Mouse (Mus musculus) midbrain, embryonic 10.5 days (tissue): ENCODE data around the gene Slc35b2. TPM values are rescaled to one million over a fixed set of nuclear protein-coding genes. Genes with fewer than 3 reads are reported as not detected.

ENCODE experiments used
- DNase-seq: peaks from one replicate; pipeline ENCODE4 v3.0.0-alpha.2; 2017; ENCODE audit warnings: low spot score
- H3K27ac ChIP-seq: fragments of 300-500 bp; sonication (generic); replicated peaks from 2 replicates; pipeline ENCODE4 v1.5.1; 2016; ENCODE audit warnings: mild to moderate bottlenecking
- H3K27me3 ChIP-seq: fragments of 300-500 bp; sonication (generic); 2 replicates; pipeline ENCODE4 v1.6.1; 2016; ENCODE audit warnings: low read depth, mild to moderate bottlenecking; ENCODE audit not compliant: poor library complexity, severe bottlenecking
- H3K36me3 ChIP-seq: fragments of 300-500 bp; sonication (generic); 2 replicates; pipeline ENCODE4 v1.6.1; 2016; ENCODE audit warnings: mild to moderate bottlenecking, moderate library complexity
- H3K4me1 ChIP-seq: fragments of 300-500 bp; sonication (generic); 2 replicates; pipeline ENCODE4 v1.6.1; 2016
- H3K4me3 ChIP-seq: fragments of 300-500 bp; sonication (generic); 2 replicates; pipeline ENCODE4 v1.5.1; 2016; ENCODE audit warnings: mild to moderate bottlenecking, moderate library complexity
- H3K9me3 ChIP-seq: fragments of 300-500 bp; sonication (generic); replicated peaks from 2 replicates; pipeline ENCODE4 v1.6.1; 2016; ENCODE audit warnings: mild to moderate bottlenecking
- WGBS: fragments of 180-500 bp; shearing (Covaris S2); methylation state at CpG from one replicate; pipeline ENCODE4 v1.1.7; 2016; 5-methylcytosine and 5-hydroxymethylcytosine counted together
- polyA plus RNA-seq: library from polyadenylated mRNA; unstranded; fragments of >200 nt; fragmentation: Nextera tagmentation; extraction: Ambion mirVana; gene quantifications from 2 replicates; pipeline ENCODE4 v1.2.1, GENCODE M21; 2016

Gene Slc35b2
- 122 and 124 TPM in 2 replicates for polyA plus RNA-seq

DNA sequence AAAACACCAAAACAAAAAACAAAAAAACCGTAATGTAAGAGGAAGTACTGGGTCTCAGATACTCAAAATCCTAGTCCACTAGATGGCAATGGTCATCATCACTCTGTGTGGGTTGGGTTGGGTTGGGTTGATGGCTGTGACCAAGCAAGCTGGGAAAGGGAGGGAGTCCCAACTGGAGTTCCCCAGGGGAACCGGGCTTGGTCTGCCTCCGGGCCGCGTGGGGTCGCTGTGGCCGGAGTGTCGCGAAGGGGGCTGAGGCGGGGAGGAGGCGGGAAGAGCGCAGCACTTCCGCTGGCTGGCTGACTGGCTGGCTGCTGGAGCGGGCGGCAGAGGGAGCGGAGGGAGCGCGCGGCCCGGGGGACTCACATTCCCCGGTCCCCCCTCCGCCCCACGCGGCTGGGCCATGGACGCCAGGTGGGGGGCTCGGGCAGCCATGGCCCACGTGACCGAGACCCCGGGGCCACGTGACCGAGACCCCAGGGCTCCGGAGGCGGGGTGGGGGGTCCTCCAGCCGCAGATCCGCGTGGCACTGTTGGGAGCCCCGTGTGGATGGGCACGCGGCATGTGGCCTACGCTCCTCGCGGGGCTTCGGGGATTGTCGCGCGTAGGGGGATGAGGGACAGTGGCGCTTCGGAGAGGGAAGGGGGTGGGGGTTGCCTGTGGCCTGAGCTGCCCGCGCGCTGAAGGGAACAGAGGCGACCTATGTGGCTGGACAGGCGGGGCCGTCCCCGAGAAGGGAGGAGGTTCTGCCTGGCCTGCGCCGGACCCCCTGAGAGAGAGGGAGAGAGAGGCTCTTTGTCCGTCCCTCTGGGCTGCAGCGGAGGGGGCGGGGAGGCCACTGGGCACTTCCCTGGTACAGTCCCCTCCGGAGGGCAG lies at the start of gene Slc35b2:
Slc35b2 (plus strand) TSS at position 220 of the 876 bp plus-strand sequence.
- no peaks in the 10 kb centered on the region for H3K9me3 ChIP-seq
- peak within 1 kb of the TSS; percentile 77 for H3K4me3 ChIP-seq
- under 1% methylated on average over 61 of the region's 61 CpGs for WGBS
- no peaks in the 10 kb centered on the region for H3K27me3 ChIP-seq
- peaks cover 49% of the 10 kb centered on the region for H3K4me1 ChIP-seq
- H3K27ac ChIP-seq: peak within 1 kb of the TSS; percentile 93
- H3K36me3 ChIP-seq: peaks cover 42% of the 10 kb centered on the region
- peak; percentile 93 for DNase-seq

GRCm38 (mm10) chr17:45515204-45515726 lies 48.4 kb upstream of the Slc35b2 start:
- peaks cover 75% of the 10 kb centered on the region for H3K36me3 ChIP-seq
- H3K4me1 ChIP-seq: peaks cover 17% of the 10 kb centered on the region; the same call in 1 of the 2 replicates
- H3K27ac ChIP-seq: peak overlapping the region; percentile 14; the same call in 1 of the 2 replicates
- WGBS: 51% methylated on average over 15 of the region's 15 CpGs
- no peaks in the 10 kb centered on the region for H3K9me3 ChIP-seq
- H3K4me3 ChIP-seq: no peak overlapping the region
- H3K27me3 ChIP-seq: no peaks in the 10 kb centered on the region
- DNase-seq: no peak

DNA sequence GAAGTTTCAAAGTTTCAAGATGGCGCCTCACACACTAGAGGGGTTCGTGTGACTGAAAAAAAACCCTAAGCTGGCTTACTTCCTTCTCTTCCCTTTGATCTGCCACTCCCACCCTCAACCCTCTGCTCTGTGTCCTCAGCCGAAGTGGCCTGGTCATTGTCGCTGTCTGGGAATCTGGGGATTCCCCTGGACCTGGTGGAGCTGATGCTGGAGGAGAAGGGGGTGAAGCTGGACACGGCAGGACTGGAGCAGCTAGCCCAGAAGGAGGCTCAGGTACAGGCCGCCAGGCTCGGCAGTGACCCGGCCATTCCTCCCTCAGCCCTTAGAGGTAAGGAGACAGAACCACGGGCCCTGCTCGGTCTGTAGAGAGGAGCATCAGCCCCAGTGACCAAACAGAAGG lies 47.9 kb upstream of the Slc35b2 start:
- H3K27me3 ChIP-seq: no peaks in the 10 kb centered on the region
- 89% methylated on average over 10 of the region's 10 CpGs for WGBS
- peaks cover 76% of the 10 kb centered on the region for H3K36me3 ChIP-seq
- H3K27ac ChIP-seq: no peak overlapping the region
- H3K4me3 ChIP-seq: no peak overlapping the region
- H3K4me1 ChIP-seq: peaks cover 19% of the 10 kb centered on the region; the same call in 1 of the 2 replicates
- H3K9me3 ChIP-seq: no peaks in the 10 kb centered on the region
- no peak for DNase-seq

- WGBS: 61% methylated on average over 8 of the region's 8 CpGs
- DNase-seq: peak; percentile 73
- Histone ChIP-seq H3K27me3 (no peaks in the 10 kb centered on the region), H3K4me3 (no peak overlapping the region), H3K4me1 (peaks cover 19% of the 10 kb centered on the region; the same call in 1 of the 2 replicates), H3K27ac (no peak overlapping the region), H3K36me3 (peaks cover 76% of the 10 kb centered on the region), H3K9me3 (no peaks in the 10 kb centered on the region)
Observed at GRCm38 (mm10) chr17:45516488-45516887, 47.2 kb upstream of the Slc35b2 start.

- Histone ChIP-seq H3K27me3 (peaks cover 1% of the 10 kb centered on the region; the same call in 1 of the 2 replicates), H3K4me3 (no peak overlapping the region), H3K9me3 (no peaks in the 10 kb centered on the region), H3K27ac (no peak overlapping the region), H3K4me1 (peaks cover 19% of the 10 kb centered on the region; the same call in 1 of the 2 replicates), H3K36me3 (peaks cover 73% of the 10 kb centered on the region)
- WGBS: 91% methylated on average over 21 of the region's 21 CpGs
- no peak for DNase-seq
Observed at GRCm38 (mm10) chr17:45517135-45517534, 46.5 kb upstream of the Slc35b2 start.

GRCm38 (mm10) chr17:45517549-45518215 lies 46.0 kb upstream of the Slc35b2 start:
- no peak for DNase-seq
- Histone ChIP-seq H3K36me3 (peaks cover 73% of the 10 kb centered on the region), H3K4me3 (no peak overlapping the region), H3K9me3 (no peaks in the 10 kb centered on the region), H3K27me3 (peaks cover 4% of the 10 kb centered on the region; the same call in 1 of the 2 replicates), H3K27ac (no peak overlapping the region), H3K4me1 (peaks cover 21% of the 10 kb centered on the region)
- WGBS: 94% methylated on average over 28 of the region's 28 CpGs

DNA sequence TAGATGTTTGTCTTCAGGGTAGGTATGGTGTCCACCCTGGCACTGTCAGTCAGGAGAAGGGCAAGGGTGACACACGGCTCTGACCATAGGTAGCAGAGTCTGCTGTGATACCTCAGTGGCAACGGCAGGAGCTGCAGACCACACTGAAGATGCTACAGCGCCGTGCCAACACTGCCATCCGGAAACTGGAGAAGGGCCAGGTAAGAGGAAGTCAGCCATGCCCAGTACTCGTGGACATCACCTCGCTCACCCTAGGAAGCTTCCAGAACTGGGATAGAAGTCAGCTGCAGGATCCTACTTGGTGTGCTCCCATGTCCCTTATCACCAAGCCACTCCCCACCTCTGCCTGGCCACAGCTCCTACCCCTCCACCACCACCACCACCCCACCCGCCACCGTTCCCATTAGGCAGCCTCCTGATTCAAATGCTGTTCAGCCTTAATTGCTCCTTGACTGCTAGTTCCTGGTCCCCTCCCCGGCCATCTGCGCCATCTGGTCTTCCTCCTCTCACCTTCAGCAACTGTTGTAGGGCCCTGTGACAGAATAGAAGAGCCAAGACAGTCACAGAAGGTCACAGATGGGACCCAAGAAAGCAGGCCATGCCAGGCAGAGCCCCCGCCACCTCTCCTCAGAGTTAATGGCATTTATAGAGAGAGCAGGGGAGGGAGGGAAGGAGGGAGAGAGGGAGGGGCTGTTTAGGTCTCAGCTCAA lies 44.8 kb upstream of the Slc35b2 start:
- H3K27ac ChIP-seq: no peak overlapping the region
- no peak overlapping the region for H3K4me3 ChIP-seq
- H3K9me3 ChIP-seq: no peaks in the 10 kb centered on the region
- no peak for DNase-seq
- H3K27me3 ChIP-seq: peaks cover 10% of the 10 kb centered on the region
- H3K4me1 ChIP-seq: peaks cover 31% of the 10 kb centered on the region
- 94% methylated on average over 12 of the region's 12 CpGs for WGBS
- peaks cover 68% of the 10 kb centered on the region for H3K36me3 ChIP-seq

- H3K9me3 ChIP-seq: no peaks in the 10 kb centered on the region
- H3K27me3 ChIP-seq: peaks cover 22% of the 10 kb centered on the region
- peaks cover 58% of the 10 kb centered on the region for H3K36me3 ChIP-seq
- 88% methylated on average over 11 of the region's 11 CpGs for WGBS
- DNase-seq: no peak
- peaks cover 25% of the 10 kb centered on the region for H3K4me1 ChIP-seq
- H3K27ac ChIP-seq: no peak overlapping the region
- no peak overlapping the region for H3K4me3 ChIP-seq
Observed at GRCm38 (mm10) chr17:45520136-45520535, 43.5 kb upstream of the Slc35b2 start.

DNA sequence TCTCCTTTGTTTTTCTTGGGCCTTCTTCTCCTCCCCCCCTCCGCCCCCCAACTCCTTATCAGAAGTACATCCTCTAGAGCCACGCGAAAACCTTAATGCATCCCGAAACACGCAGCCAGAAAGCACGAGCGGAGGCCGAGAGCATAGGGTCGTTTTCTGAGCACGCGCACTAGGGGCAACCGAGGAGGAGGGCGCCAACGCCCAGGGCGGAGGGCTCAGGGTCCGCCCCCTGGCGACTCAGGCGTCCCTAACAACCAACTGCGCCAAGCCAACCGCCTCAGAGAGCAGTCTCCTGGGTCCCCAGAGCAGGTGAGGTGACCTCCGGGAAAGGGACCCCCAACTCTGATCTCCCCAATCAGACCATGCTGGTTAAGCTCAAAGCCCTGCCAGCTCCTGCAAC lies 40.4 kb upstream of the Slc35b2 start, which contains the start of gene Tcte1:
Tcte1 (plus strand) TSS at position 172 of the 400 bp plus-strand sequence.
- Histone ChIP-seq H3K36me3 (peaks cover 32% of the 10 kb centered on the region), H3K9me3 (no peaks in the 10 kb centered on the region), H3K27ac (peak within 1 kb of the TSS; percentile 80), H3K27me3 (peaks cover 37% of the 10 kb centered on the region), H3K4me1 (peaks cover 27% of the 10 kb centered on the region), H3K4me3 (peak within 1 kb of the TSS; percentile 60)
- WGBS: under 1% methylated on average over 21 of the region's 21 CpGs
- peak; percentile 78 for DNase-seq

GRCm38 (mm10) chr17:45524961-45525360 lies 38.7 kb upstream of the Slc35b2 start:
- peaks cover 47% of the 10 kb centered on the region for H3K27me3 ChIP-seq
- DNase-seq: no peak
- H3K27ac ChIP-seq: no peak overlapping the region
- no peaks in the 10 kb centered on the region for H3K9me3 ChIP-seq
- 74% methylated on average over 4 of the region's 4 CpGs for WGBS
- peaks cover 15% of the 10 kb centered on the region for H3K36me3 ChIP-seq
- no peak overlapping the region for H3K4me3 ChIP-seq
- peaks cover 27% of the 10 kb centered on the region for H3K4me1 ChIP-seq

GRCm38 (mm10) chr17:45526571-45526970 lies 37.1 kb upstream of the Slc35b2 start:
- H3K4me3 ChIP-seq: no peak overlapping the region
- peaks cover 54% of the 10 kb centered on the region for H3K27me3 ChIP-seq
- H3K9me3 ChIP-seq: no peaks in the 10 kb centered on the region
- H3K27ac ChIP-seq: no peak overlapping the region
- H3K4me1 ChIP-seq: peaks cover 23% of the 10 kb centered on the region
- no peak for DNase-seq
- 24% methylated on average over 5 of the region's 5 CpGs for WGBS
- no peaks in the 10 kb centered on the region for H3K36me3 ChIP-seq

DNA sequence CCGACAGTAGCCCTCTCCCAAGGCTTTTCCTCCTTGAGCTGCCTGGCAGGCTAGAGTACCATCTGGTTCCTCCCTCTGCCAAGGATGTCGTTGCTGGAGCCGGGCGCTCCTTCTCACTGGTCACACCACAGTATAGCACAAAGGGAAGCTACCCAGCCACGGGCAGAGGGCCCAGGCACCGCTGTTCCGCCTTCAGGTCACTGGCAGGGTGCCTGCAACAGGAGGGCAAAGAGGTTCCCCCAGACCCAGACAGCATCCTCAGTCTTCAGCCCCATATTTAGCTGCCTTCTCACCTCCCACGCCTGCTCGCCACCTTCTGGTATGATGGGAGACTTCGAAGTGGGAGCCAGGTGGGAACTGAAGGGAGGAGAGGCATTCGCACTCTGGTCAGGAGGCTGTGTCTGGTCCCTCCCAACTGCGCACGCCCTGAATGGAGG lies 33.3 kb upstream of the Slc35b2 start:
- Histone ChIP-seq H3K27me3 (peaks cover 61% of the 10 kb centered on the region), H3K9me3 (no peaks in the 10 kb centered on the region), H3K4me3 (no peak overlapping the region), H3K4me1 (peaks cover 10% of the 10 kb centered on the region), H3K36me3 (no peaks in the 10 kb centered on the region), H3K27ac (no peak overlapping the region)
- 57% methylated on average over 13 of the region's 13 CpGs for WGBS
- DNase-seq: no peak
